15 mouse cellular contexts compared by ENCODE assay signal in genomic region chr4:110052998-110053397, GRCm38 (mm10).
DNase-seq lines count a peak whose midpoint lies in the region; ATAC-seq and TF ChIP-seq lines count a peak whose summit lies in the region.
"Had no signal": no experiment of that assay in that cellular context is flagged by ENCODE, and none has a peak within 500 bp of the region (broad histone marks: within the 10 kb centered on the region; RNA-seq: fewer than 3 reads in every experiment).

No protein-coding gene starts in this region.

- no peak overlapping the region for H3K27ac ChIP-seq in intestine, postnatal 0 days (ENCODE audit: low read depth, low read length)
- H3K27ac ChIP-seq in intestine, embryonic 16.5 days (ENCODE audit: low read length) = no peak overlapping the region
- H3K27ac ChIP-seq in midbrain, embryonic 14.5 days (replicated peaks; ENCODE audit: low read depth, low read length) = no peak overlapping the region
- H3K27ac ChIP-seq in midbrain, embryonic 15.5 days = no peak overlapping the region
- H3K27ac ChIP-seq in stomach, postnatal 0 days (replicated peaks) = no peak overlapping the region
- no peak overlapping the region; the same call in 1 of the 2 replicates for H3K27ac ChIP-seq in neural tube, embryonic 15.5 days (replicated peaks)
- H3K27ac ChIP-seq: kidney, embryonic 15.5 days; liver, embryonic 15.5 days; macrophage; midbrain, embryonic 12.5 days had no signal

- H3K4me1 ChIP-seq in intestine, postnatal 0 days (replicated peaks; ENCODE audit: control insufficient read depth, insufficient read depth, low read length) = no peaks in the 10 kb centered on the region
- H3K4me1 ChIP-seq in intestine, embryonic 16.5 days (ENCODE audit: control insufficient read depth, insufficient read depth, low read length) = peaks cover 4% of the 10 kb centered on the region
- H3K4me1 ChIP-seq in midbrain, embryonic 14.5 days (ENCODE audit: control insufficient read depth, insufficient read depth, low read length) = no peaks in the 10 kb centered on the region
- peaks cover 17% of the 10 kb centered on the region for H3K4me1 ChIP-seq in midbrain, embryonic 15.5 days
- H3K4me1 ChIP-seq in stomach, postnatal 0 days (replicated peaks; ENCODE audit: control insufficient read depth, insufficient read depth) = peaks cover 6% of the 10 kb centered on the region; the same call in 1 of the 2 replicates
- H3K4me1 ChIP-seq in neural tube, embryonic 15.5 days = peaks cover 16% of the 10 kb centered on the region

- 87% methylated on average over 4 of the region's 4 CpGs for WGBS in intestine, postnatal 0 days
- WGBS in intestine, embryonic 16.5 days = 94% methylated on average over 4 of the region's 4 CpGs
- WGBS in midbrain, embryonic 14.5 days = 87% methylated on average over 4 of the region's 4 CpGs
- WGBS in midbrain, embryonic 15.5 days = 94% methylated on average over 4 of the region's 4 CpGs
- 89% methylated on average over 4 of the region's 4 CpGs for WGBS in stomach, postnatal 0 days
- WGBS in neural tube, embryonic 15.5 days = 93% methylated on average over 4 of the region's 4 CpGs

- no peaks in the 10 kb centered on the region for H3K9me3 ChIP-seq in intestine, postnatal 0 days (ENCODE audit: control insufficient read depth)
- H3K9me3 ChIP-seq in intestine, embryonic 16.5 days (ENCODE audit: control insufficient read depth, low read length) = no peaks in the 10 kb centered on the region
- no peaks in the 10 kb centered on the region for H3K9me3 ChIP-seq in midbrain, embryonic 14.5 days (ENCODE audit: control insufficient read depth, low read length)
- no peaks in the 10 kb centered on the region for H3K9me3 ChIP-seq in midbrain, embryonic 15.5 days
- H3K9me3 ChIP-seq in stomach, postnatal 0 days (ENCODE audit: control insufficient read depth, low read length) = no peaks in the 10 kb centered on the region
- no peaks in the 10 kb centered on the region for H3K9me3 ChIP-seq in neural tube, embryonic 15.5 days (replicated peaks)
- H3K9me3 ChIP-seq: kidney, embryonic 15.5 days; liver, embryonic 15.5 days; midbrain, embryonic 12.5 days had no signal

- no peak for TF ChIP-seq EP300 in stomach, postnatal 0 days (optimal IDR thresholded peaks at IDR 0.05)

- TF ChIP-seq CTCF in intestine, postnatal 0 days (IDR thresholded peaks at IDR 0.05; ENCODE audit: low read depth) = peak; percentile 39
- TF ChIP-seq CTCF in stomach, postnatal 0 days (IDR thresholded peaks at IDR 0.05; ENCODE audit: low read depth) = peak; percentile 51

- H3K36me3 ChIP-seq in intestine, postnatal 0 days (ENCODE audit: control insufficient read depth, insufficient read depth) = no peaks in the 10 kb centered on the region
- H3K36me3 ChIP-seq in intestine, embryonic 16.5 days (ENCODE audit: control insufficient read depth, insufficient read depth, low read length) = no peaks in the 10 kb centered on the region
- no peaks in the 10 kb centered on the region for H3K36me3 ChIP-seq in midbrain, embryonic 14.5 days (ENCODE audit: control insufficient read depth, insufficient read depth, low read length)
- no peaks in the 10 kb centered on the region for H3K36me3 ChIP-seq in midbrain, embryonic 15.5 days (replicated peaks)
- no peaks in the 10 kb centered on the region for H3K36me3 ChIP-seq in stomach, postnatal 0 days (ENCODE audit: control insufficient read depth, insufficient read depth, low read length)
- H3K36me3 ChIP-seq in neural tube, embryonic 15.5 days = no peaks in the 10 kb centered on the region
- H3K36me3 ChIP-seq: kidney, embryonic 15.5 days; liver, embryonic 15.5 days; midbrain, embryonic 12.5 days had no signal

- no peak overlapping the region for H3K4me3 ChIP-seq in intestine, postnatal 0 days (ENCODE audit: low read depth, low read length)
- H3K4me3 ChIP-seq in intestine, embryonic 16.5 days (ENCODE audit: low read length) = no peak overlapping the region
- no peak overlapping the region for H3K4me3 ChIP-seq in midbrain, embryonic 14.5 days (replicated peaks; ENCODE audit: low read depth, low read length)
- H3K4me3 ChIP-seq in midbrain, embryonic 15.5 days = no peak overlapping the region
- no peak overlapping the region for H3K4me3 ChIP-seq in stomach, postnatal 0 days (ENCODE audit: low read depth, low read length)
- no peak overlapping the region for H3K4me3 ChIP-seq in neural tube, embryonic 15.5 days (replicated peaks)
- H3K4me3 ChIP-seq: kidney, embryonic 15.5 days; liver, embryonic 15.5 days; midbrain, embryonic 12.5 days had no signal

- H3K9ac ChIP-seq in intestine, postnatal 0 days (ENCODE audit: low read depth, low read length) = no peak overlapping the region
- no peak overlapping the region for H3K9ac ChIP-seq in intestine, embryonic 16.5 days (ENCODE audit: low read depth, low read length)
- no peak overlapping the region for H3K9ac ChIP-seq in midbrain, embryonic 14.5 days (replicated peaks; ENCODE audit: low read length)
- no peak overlapping the region for H3K9ac ChIP-seq in midbrain, embryonic 15.5 days
- H3K9ac ChIP-seq in stomach, postnatal 0 days (ENCODE audit: low read length) = no peak overlapping the region
- no peak overlapping the region for H3K9ac ChIP-seq in neural tube, embryonic 15.5 days (replicated peaks)
- H3K9ac ChIP-seq: kidney, embryonic 15.5 days; liver, embryonic 15.5 days; midbrain, embryonic 12.5 days had no signal

- H3K4me2 ChIP-seq in intestine, postnatal 0 days (replicated peaks; ENCODE audit: low read depth) = no peak overlapping the region
- no peak overlapping the region for H3K4me2 ChIP-seq in intestine, embryonic 16.5 days (ENCODE audit: low read depth, low read length)
- H3K4me2 ChIP-seq in midbrain, embryonic 14.5 days (ENCODE audit: low read length) = no peak overlapping the region
- H3K4me2 ChIP-seq in midbrain, embryonic 15.5 days = no peak overlapping the region
- H3K4me2 ChIP-seq in stomach, postnatal 0 days (replicated peaks; ENCODE audit: low read depth) = no peak overlapping the region
- H3K4me2 ChIP-seq in neural tube, embryonic 15.5 days = no peak overlapping the region
- H3K4me2 ChIP-seq: kidney, embryonic 15.5 days; liver, embryonic 15.5 days; midbrain, embryonic 12.5 days had no signal

- ATAC-seq in intestine, postnatal 0 days = no peak
- ATAC-seq in intestine, embryonic 16.5 days = no peak
- ATAC-seq in midbrain, embryonic 14.5 days (ENCODE audit: low FRiP score, low TSS enrichment) = no peak
- ATAC-seq in midbrain, embryonic 15.5 days (replicated peaks) = no peak
- ATAC-seq in stomach, postnatal 0 days (ENCODE audit: low FRiP score, low TSS enrichment) = no peak
- ATAC-seq in neural tube, embryonic 15.5 days (ENCODE audit: low FRiP score) = no peak

- DNase-seq in midbrain, embryonic 14.5 days = peak; percentile 37
- peak; percentile 20 for DNase-seq in NIH3T3 (ENCODE audit: low read depth)
- DNase-seq in stomach, postnatal 0 days (ENCODE audit: low spot score) = no peak
- DNase-seq: cerebellum, adult 8-10 months; heart, postnatal 10 days; layer of hippocampus, adult 9-11 months; right cerebral cortex, postnatal 25 days had no signal

- H3K27me3 ChIP-seq in intestine, postnatal 0 days (replicated peaks; ENCODE audit: control insufficient read depth, insufficient read depth, low read length) = no peaks in the 10 kb centered on the region
- no peaks in the 10 kb centered on the region for H3K27me3 ChIP-seq in intestine, embryonic 16.5 days (replicated peaks; ENCODE audit: control insufficient read depth, insufficient read depth, low read length)
- H3K27me3 ChIP-seq in midbrain, embryonic 14.5 days (ENCODE audit: control insufficient read depth, insufficient read depth, low read length) = no peaks in the 10 kb centered on the region
- no peaks in the 10 kb centered on the region for H3K27me3 ChIP-seq in midbrain, embryonic 15.5 days (replicated peaks)
- H3K27me3 ChIP-seq in stomach, postnatal 0 days (ENCODE audit: control insufficient read depth, insufficient read depth, low read length) = no peaks in the 10 kb centered on the region
- no peaks in the 10 kb centered on the region for H3K27me3 ChIP-seq in neural tube, embryonic 15.5 days (replicated peaks)
- H3K27me3 ChIP-seq: kidney, embryonic 15.5 days had no signal
